Mouse (Mus musculus): ENCODE data around the gene Faf1. TPM values are rescaled to one million over a fixed set of nuclear protein-coding genes. Genes with fewer than 3 reads are reported as not detected.
A peak's percentile ranks its signal among the peaks of the same experiment; 100 is the strongest.

Faf1 gene
- total RNA-seq, 1 experiment = 52.3 TPM

DNA sequence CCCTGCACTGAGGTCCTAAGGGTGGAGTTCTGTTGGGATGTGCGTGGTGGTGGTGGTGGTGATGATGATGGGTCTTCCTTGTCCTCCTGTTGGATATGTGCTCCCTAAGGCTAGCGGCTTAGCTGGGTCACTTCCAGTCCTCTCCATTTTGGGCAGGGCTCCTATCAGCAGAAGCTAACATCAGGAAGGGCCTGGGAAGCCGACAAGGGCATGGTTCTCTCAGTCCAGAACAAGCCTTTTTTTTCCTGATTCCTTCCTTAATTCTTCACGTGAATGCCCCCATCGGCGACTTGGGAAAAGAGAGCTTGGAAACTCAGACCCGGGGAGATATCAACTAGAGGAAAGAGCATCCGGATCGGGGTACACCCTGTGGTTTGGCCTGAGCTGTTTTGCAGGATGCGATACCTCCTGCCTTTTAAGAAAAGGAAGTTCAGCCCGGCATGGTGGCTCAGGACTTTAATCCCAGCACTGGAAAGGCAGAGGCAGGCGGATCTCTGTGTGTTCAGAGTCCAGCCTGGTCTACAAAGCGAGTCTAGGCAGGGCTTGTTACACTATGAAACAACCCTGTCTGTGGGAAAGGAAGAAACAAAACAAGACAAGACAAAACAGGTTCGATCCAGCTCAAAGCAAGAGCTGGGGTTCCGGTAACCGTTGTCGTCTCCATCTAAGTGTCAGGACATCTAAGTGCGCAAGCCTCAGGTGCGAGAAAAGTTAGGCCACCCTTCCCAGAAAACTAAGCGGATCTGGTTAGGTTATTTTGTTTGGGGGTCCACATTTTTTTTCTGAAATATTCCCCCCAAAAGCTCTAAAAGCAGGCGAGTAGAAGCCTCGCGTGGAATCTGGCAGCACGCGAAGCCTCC lies 299.2 kb downstream of the Faf1 start:
- no peaks in the 10 kb centered on the region for H3K36me3 ChIP-seq (ENCODE audit: control insufficient read depth, insufficient read depth, low read length, poor library complexity, severe bottlenecking)
- H3K9ac ChIP-seq (ENCODE audit: insufficient read depth, low read depth, low read length, poor library complexity, severe bottlenecking) = no peak overlapping the region
- H3K4me3 ChIP-seq (ENCODE audit: insufficient read depth in 1 of 2, low read depth in 1 of 2, low read length in 2 of 2, poor library complexity in 1 of 2, severe bottlenecking in 1 of 2) = no peak overlapping the region
- DNase-seq (ENCODE audit: low read depth, low spot score) = no peak
- no peak overlapping the region for H3K27ac ChIP-seq (ENCODE audit: insufficient read depth, low read depth, low read length, poor library complexity, severe bottlenecking)
- in situ Hi-C loops (cut with MboI; ENCODE audit: low sequenced_read_pairs in 2 of 2, unreplicated experiment in 2 of 2) = loop anchor here in 1 of 2 experiments (5.0 kb wide), 1 partner anchor 318 kb away; no protein-coding TSS in a partner anchor
- H3K9me3 ChIP-seq (ENCODE audit: control insufficient read depth, insufficient read depth, low read depth, low read length) = no peaks in the 10 kb centered on the region
- peaks cover 0 to 10% of the 10 kb centered on the region in 2 experiments; a peak in 1 of 4 replicates for H3K4me1 ChIP-seq (ENCODE audit: control insufficient read depth in 2 of 2, insufficient read depth in 2 of 2, low read length in 2 of 2, poor library complexity in 1 of 2)
- no peak for TF ChIP-seq CHD2 (IDR thresholded peaks at IDR 0.05; ENCODE audit: low read depth, low read length)
- no peak for TF ChIP-seq ZC3H11A (IDR thresholded peaks at IDR 0.05; ENCODE audit: borderline replicate concordance, low read depth, low read length)
- TF ChIP-seq HCFC1 (IDR thresholded peaks at IDR 0.05; ENCODE audit: borderline replicate concordance, insufficient read depth, low read length) = no peak
- no peak for TF ChIP-seq MAFK (IDR thresholded peaks at IDR 0.05; ENCODE audit: insufficient read depth, low read depth, low read length)
- no peak for TF ChIP-seq ZNF384 (IDR thresholded peaks at IDR 0.05; ENCODE audit: low read depth, low read length)

DNA sequence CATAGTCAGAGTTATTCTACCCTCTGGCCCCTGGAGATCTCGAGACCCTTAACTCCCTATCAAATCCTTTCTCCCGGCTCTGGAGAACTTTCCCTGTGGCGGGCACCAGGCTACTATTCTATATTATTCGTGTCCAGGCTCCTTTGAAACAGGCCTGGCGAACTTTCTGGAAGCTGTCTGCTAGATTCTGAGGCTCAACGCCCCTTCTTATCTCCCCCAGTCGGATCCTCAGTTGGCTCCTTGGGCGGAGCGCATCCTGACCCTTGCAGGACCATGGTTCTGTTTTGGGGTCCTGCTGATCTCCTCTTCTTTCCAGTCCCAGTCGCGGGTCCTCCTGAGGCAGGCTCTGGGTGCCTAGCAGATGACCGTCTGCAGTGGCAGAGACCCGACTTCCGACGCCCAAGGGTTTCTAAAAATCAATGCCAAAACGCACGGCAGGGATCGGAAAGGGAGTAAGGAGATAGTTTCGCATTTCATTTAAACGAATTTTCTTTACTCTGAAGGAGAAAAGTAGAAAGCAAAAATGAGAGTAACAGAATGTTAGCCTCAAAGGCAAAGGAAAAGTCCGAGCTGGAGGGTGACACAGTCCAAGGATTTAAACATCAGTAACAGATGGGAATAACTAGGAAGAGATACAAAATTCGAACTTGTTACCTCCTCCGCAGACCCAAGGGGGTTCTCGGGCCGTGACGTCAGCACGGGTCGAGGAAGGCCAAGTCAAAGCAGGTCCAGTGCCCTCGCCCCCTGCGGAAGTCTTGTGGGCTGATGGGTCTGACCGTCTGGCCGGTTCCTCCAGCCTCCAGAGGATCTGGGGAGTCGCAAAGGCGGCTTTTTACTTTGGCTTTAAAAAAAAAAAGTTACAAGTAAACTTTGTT lies 300.1 kb downstream of the Faf1 start:
- TF ChIP-seq HCFC1 (IDR thresholded peaks at IDR 0.05; ENCODE audit: borderline replicate concordance, insufficient read depth, low read length) = no peak
- no peak for TF ChIP-seq ZC3H11A (IDR thresholded peaks at IDR 0.05; ENCODE audit: borderline replicate concordance, low read depth, low read length)
- TF ChIP-seq MAFK (IDR thresholded peaks at IDR 0.05; ENCODE audit: insufficient read depth, low read depth, low read length) = no peak
- TF ChIP-seq CHD2 (IDR thresholded peaks at IDR 0.05; ENCODE audit: low read depth, low read length) = no peak
- no peaks in the 10 kb centered on the region for H3K36me3 ChIP-seq (ENCODE audit: control insufficient read depth, insufficient read depth, low read length, poor library complexity, severe bottlenecking)
- H3K9ac ChIP-seq (ENCODE audit: insufficient read depth, low read depth, low read length, poor library complexity, severe bottlenecking) = no peak overlapping the region
- no peak overlapping the region for H3K27ac ChIP-seq (ENCODE audit: insufficient read depth, low read depth, low read length, poor library complexity, severe bottlenecking)
- DNase-seq (ENCODE audit: low read depth, low spot score) = no peak
- in situ Hi-C loops (cut with MboI; ENCODE audit: low sequenced_read_pairs in 2 of 2, unreplicated experiment in 2 of 2) = loop anchor here in 1 of 2 experiments (5.0 kb wide), 1 partner anchor 319 kb away; no protein-coding TSS in a partner anchor
- H3K9me3 ChIP-seq (ENCODE audit: control insufficient read depth, insufficient read depth, low read depth, low read length) = no peaks in the 10 kb centered on the region
- peaks cover 0 to 10% of the 10 kb centered on the region in 2 experiments; a peak in 1 of 4 replicates for H3K4me1 ChIP-seq (ENCODE audit: control insufficient read depth in 2 of 2, insufficient read depth in 2 of 2, low read length in 2 of 2, poor library complexity in 1 of 2)
- H3K4me3 ChIP-seq (ENCODE audit: insufficient read depth in 1 of 2, low read depth in 1 of 2, low read length in 2 of 2, poor library complexity in 1 of 2, severe bottlenecking in 1 of 2) = no peak overlapping the region

DNA sequence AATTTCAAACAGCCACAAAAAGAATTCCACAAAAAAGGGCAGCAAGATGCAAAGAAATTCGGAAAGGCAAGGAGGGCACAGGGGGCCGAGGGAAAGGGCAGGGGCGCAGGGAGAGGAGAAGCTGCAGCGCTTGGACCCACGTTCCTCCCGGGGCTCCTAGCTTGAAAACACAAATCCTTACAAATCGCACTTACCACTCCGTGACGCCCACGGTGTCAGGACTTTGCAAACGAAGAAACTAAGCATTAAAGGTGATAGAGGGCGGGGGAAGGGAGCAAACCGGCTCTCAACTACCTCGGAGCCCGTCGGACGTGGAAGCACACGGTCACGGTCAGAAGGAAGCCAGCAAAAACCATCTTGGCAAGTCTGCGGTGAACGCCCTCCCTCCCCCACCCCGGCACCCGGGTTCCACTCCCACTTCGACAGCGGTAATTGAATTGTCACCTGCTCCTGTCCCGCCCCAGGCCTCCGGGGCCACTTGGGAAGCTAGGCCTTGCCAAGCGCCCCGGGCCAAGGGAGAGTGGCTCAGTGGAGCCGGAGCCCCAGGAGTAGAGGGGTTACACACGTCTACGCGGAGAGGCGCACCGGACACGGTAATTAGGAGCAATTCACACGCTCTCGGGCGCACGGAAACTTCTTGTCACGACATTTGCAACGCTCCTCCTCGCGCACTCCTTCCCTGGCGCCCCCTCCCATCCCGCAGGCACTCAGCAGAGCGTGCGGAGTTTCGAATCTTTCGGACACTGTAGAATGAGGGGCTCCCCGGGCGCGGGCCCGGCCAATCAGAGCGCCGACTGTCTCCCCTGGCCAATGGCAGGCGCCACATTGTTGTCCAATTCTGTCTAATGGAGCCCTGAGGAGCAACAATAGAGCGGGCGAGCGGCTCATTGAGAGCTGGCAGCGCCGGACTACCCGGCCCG lies 301.0 kb downstream of the Faf1 start, which contains the start of gene Dmrta2:
TSS of gene Dmrta2 (plus strand) at position 906 of the 920 bp plus-strand sequence.
- Histone ChIP-seq H3K36me3 (ENCODE audit: control insufficient read depth, insufficient read depth, low read length, poor library complexity, severe bottlenecking) (no peaks in the 10 kb centered on the region), H3K9ac (ENCODE audit: insufficient read depth, low read depth, low read length, poor library complexity, severe bottlenecking) (0 out of 2 replicates have a peak within 1 kb of the TSS, but pooled peaks have one; percentile 27), H3K4me1 (ENCODE audit: control insufficient read depth in 2 of 2, insufficient read depth in 2 of 2, low read length in 2 of 2, poor library complexity in 1 of 2) (peaks cover 0 to 12% of the 10 kb centered on the region in 2 experiments; a peak in 1 of 4 replicates), H3K27ac (ENCODE audit: insufficient read depth, low read depth, low read length, poor library complexity, severe bottlenecking) (no peak within 1 kb of the TSS), H3K4me3 (ENCODE audit: insufficient read depth in 1 of 2, low read depth in 1 of 2, low read length in 2 of 2, poor library complexity in 1 of 2, severe bottlenecking in 1 of 2) (peak within 1 kb of the TSS; percentile 64 to 66), H3K9me3 (ENCODE audit: control insufficient read depth, insufficient read depth, low read depth, low read length) (no peaks in the 10 kb centered on the region)
- peak; percentile 75 for DNase-seq (ENCODE audit: low read depth, low spot score)
- in situ Hi-C loops (cut with MboI; ENCODE audit: low sequenced_read_pairs in 2 of 2, unreplicated experiment in 2 of 2) = loop anchor here in 1 of 2 experiments (5.0 kb wide), 1 partner anchor 320 kb away; no protein-coding TSS in a partner anchor
- no peak for TF ChIP-seq MAFK (IDR thresholded peaks at IDR 0.05; ENCODE audit: insufficient read depth, low read depth, low read length)
- TF ChIP-seq CHD2 (IDR thresholded peaks at IDR 0.05; ENCODE audit: low read depth, low read length) = no peak
- TF ChIP-seq HCFC1 (IDR thresholded peaks at IDR 0.05; ENCODE audit: borderline replicate concordance, insufficient read depth, low read length) = no peak
- no peak for TF ChIP-seq ZC3H11A (IDR thresholded peaks at IDR 0.05; ENCODE audit: borderline replicate concordance, low read depth, low read length)
- TF ChIP-seq ZNF384 (IDR thresholded peaks at IDR 0.05; ENCODE audit: low read depth, low read length) = no peak
